Mouse (Mus musculus): ENCODE data around the gene Gm2163.
"Not testable (repeated sequence)": the region's sequence is repeated elsewhere in the genome, so short reads cannot be mapped to it uniquely, and the experiment has no call there.

Gene Gm2163

DNA sequence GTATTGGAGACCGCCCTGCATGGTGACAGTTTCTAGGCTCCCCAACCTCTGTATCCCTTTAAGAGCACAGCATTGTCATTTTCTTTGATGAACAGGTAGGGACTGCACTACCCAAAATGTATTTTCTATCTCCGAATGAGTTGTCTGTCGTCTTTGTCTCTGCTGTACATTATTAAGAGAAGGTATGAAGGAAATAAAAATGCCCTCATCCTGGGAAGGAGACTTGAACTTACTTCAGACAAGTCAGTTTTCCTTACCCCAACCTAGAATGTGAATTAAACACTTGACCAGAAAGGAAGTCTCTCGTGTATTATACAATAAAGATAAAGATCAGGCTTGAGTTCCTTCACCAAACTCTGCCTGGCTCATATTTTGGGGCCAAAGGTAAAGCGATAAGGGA, at the start of gene Gm2163:
Gene Gm2163, plus strand, starts transcription at position 301 of the 400 bp plus-strand sequence.
- DNase-seq (ENCODE audit: low spot score): not testable (repeated sequence)

DNA sequence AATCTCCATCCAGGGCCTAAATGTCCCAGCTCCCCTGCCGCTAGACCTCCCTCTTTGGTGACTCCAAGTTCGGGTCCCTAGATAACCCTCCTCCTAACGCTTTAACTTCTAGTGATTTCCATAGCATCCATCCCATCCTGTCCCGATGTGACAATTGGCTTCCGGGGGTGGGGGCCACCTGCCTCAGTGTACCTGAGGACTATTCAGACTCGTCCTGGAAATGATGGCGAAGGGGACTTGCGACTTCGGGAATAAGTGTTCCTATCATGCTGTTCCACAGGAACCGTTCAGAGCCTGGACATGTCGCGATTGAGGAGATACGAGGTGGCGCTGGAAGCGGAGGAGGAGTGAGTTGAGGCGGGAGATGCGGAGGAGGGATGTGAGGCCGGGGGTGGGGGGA, 27.5 kb upstream of the Gm2163 start, which contains the start of gene Gm21586:
Gene Gm21586, plus strand, starts transcription at position 301 of the 400 bp plus-strand sequence.
- not testable (repeated sequence) for DNase-seq (ENCODE audit: low spot score)

DNA sequence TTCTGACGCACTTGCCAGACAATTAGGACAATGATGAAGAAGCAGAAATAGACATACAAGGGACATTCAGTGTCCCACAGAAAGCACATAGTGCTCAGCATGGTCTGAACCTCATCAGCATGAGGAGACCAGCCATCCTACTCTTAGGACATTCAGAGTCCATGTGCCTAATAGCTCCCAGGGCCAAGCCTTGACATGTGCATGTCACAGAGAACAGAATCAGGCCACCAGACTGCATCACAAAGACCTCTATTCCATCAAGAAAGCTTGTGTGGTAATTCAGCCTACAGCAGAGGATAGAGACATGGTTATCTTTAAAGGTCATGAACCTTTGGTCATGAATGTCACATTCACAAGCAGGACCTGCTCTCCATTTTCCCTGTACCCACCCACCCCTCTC, 61.5 kb downstream of the Gm2163 start, which contains the start of gene Fam205a2:
Gene Fam205a2, minus strand, starts transcription at position 101 of the 400 bp plus-strand sequence.
- DNase-seq (ENCODE audit: low spot score): not testable (repeated sequence)

DNA sequence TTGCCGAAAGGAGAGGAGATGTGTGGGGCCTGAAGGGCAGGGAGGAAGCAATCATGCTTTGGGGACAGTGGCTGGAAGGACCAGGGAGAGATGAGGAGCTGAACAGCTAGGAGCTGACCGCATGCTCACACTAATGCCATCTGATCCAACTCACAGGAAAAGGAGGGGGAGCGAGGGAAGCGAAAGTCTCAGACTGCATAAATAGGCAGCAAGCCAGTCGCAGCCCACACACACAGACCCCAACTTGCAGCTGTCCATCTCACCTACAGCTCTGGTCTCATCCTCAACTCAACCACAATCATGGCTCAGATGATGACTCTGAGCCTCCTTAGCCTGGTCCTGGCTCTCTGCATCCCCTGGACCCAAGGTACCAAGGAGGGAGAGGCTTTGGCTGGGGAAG, 145.3 kb downstream of the Gm2163 start, which contains the start of gene Gm10591:
Gene Gm10591, plus strand, starts transcription at position 301 of the 400 bp plus-strand sequence.
- not testable (repeated sequence) for DNase-seq (ENCODE audit: low spot score)

DNA sequence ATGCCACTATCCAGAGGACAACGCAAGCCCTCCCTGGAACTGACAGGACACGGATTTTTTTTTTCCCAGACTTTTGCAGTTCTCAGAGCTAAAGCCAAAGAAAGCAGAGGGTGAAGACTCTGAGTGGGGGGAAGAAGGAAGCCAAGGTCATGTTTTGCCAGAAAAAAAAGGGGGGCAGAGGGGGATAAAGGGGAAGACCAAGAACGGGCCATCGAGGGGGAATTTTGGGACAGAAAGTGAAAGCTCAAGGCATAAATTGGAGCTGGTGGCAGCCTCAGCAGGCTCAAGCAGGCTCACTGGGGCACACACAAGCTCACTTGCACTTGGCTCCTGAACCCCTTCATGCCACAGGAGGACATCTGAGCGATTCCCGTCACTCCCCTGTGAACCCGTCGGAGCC, 162.9 kb downstream of the Gm2163 start, which contains the start of gene Gm2564:
Gene Gm2564, plus strand, starts transcription at position 301 of the 400 bp plus-strand sequence.
- not testable (repeated sequence) for DNase-seq (ENCODE audit: low spot score)

Data from layer of hippocampus, adult 9-10 months (tissue).